Mouse (Mus musculus): ENCODE measurements around the gene Ube3c. TPM values are rescaled to one million over a fixed set of nuclear protein-coding genes. Genes with fewer than 3 reads are reported as not detected.
"Not testable (repeated sequence)": the region's sequence is repeated elsewhere in the genome, so short reads cannot be mapped to it uniquely, and the experiment has no call there.

The Ube3c gene
- polyA plus RNA-seq, 1 experiment, result 48.5 TPM

GRCm38 (mm10) chr5:29606546-29606945 is 37.5 kb downstream of the Ube3c start:
- no peaks in the 10 kb centered on the region for H3K4me1 ChIP-seq (ENCODE audit: control insufficient read depth, insufficient read depth, low read length)
- H3K27ac ChIP-seq (ENCODE audit: insufficient read depth, low read length), result no peak overlapping the region
- no peak for TF ChIP-seq POLR2A (IDR thresholded peaks at IDR 0.05; ENCODE audit: low read depth, low read length)
- TF ChIP-seq CTCF (IDR thresholded peaks at IDR 0.05; ENCODE audit: borderline replicate concordance, insufficient read depth, low read length), result no peak
- H3K4me3 ChIP-seq (ENCODE audit: insufficient read depth, low read length), result no peak overlapping the region

- H3K4me1 ChIP-seq (ENCODE audit: control insufficient read depth, insufficient read depth, low read length), result no peaks in the 10 kb centered on the region
- TF ChIP-seq POLR2A (IDR thresholded peaks at IDR 0.05; ENCODE audit: low read depth, low read length) (no peak), CTCF (IDR thresholded peaks at IDR 0.05; ENCODE audit: borderline replicate concordance, insufficient read depth, low read length) (no peak)
- no peak overlapping the region for H3K27ac ChIP-seq (ENCODE audit: insufficient read depth, low read length)
- no peak overlapping the region for H3K4me3 ChIP-seq (ENCODE audit: insufficient read depth, low read length)
Measured at GRCm38 (mm10) chr5:29625610-29626009, 56.6 kb downstream of the Ube3c start.

- TF ChIP-seq POLR2A (IDR thresholded peaks at IDR 0.05; ENCODE audit: low read depth, low read length) (no peak), CTCF (IDR thresholded peaks at IDR 0.05; ENCODE audit: borderline replicate concordance, insufficient read depth, low read length) (no peak)
- Histone ChIP-seq H3K4me1 (ENCODE audit: control insufficient read depth, insufficient read depth, low read length) (no peaks in the 10 kb centered on the region), H3K4me3 (ENCODE audit: insufficient read depth, low read length) (no peak overlapping the region), H3K27ac (ENCODE audit: insufficient read depth, low read length) (no peak overlapping the region)
Measured at GRCm38 (mm10) chr5:29629941-29630340, 60.9 kb downstream of the Ube3c start.

- Histone ChIP-seq H3K27ac (ENCODE audit: insufficient read depth, low read length) (no peak overlapping the region), H3K4me1 (ENCODE audit: control insufficient read depth, insufficient read depth, low read length) (no peaks in the 10 kb centered on the region), H3K4me3 (ENCODE audit: insufficient read depth, low read length) (no peak overlapping the region)
- TF ChIP-seq CTCF (IDR thresholded peaks at IDR 0.05; ENCODE audit: borderline replicate concordance, insufficient read depth, low read length), result no peak
- TF ChIP-seq POLR2A (IDR thresholded peaks at IDR 0.05; ENCODE audit: low read depth, low read length), result no peak
Measured at GRCm38 (mm10) chr5:29631711-29632110, 62.7 kb downstream of the Ube3c start.

- H3K4me3 ChIP-seq (ENCODE audit: insufficient read depth, low read length), result no peak overlapping the region
- no peak for TF ChIP-seq CTCF (IDR thresholded peaks at IDR 0.05; ENCODE audit: borderline replicate concordance, insufficient read depth, low read length)
- TF ChIP-seq POLR2A (IDR thresholded peaks at IDR 0.05; ENCODE audit: low read depth, low read length), result no peak
- no peak overlapping the region for H3K27ac ChIP-seq (ENCODE audit: insufficient read depth, low read length)
- no peaks in the 10 kb centered on the region for H3K4me1 ChIP-seq (ENCODE audit: control insufficient read depth, insufficient read depth, low read length)
Measured at GRCm38 (mm10) chr5:29636298-29636697, 67.3 kb downstream of the Ube3c start.

GRCm38 (mm10) chr5:29636884-29637283 is 67.8 kb downstream of the Ube3c start:
- Histone ChIP-seq H3K4me1 (ENCODE audit: control insufficient read depth, insufficient read depth, low read length) (no peaks in the 10 kb centered on the region), H3K27ac (ENCODE audit: insufficient read depth, low read length) (no peak overlapping the region), H3K4me3 (ENCODE audit: insufficient read depth, low read length) (no peak overlapping the region)
- TF ChIP-seq CTCF (IDR thresholded peaks at IDR 0.05; ENCODE audit: borderline replicate concordance, insufficient read depth, low read length), result no peak
- TF ChIP-seq POLR2A (IDR thresholded peaks at IDR 0.05; ENCODE audit: low read depth, low read length), result no peak

GRCm38 (mm10) chr5:29641124-29641884 is 72.3 kb downstream of the Ube3c start:
- Histone ChIP-seq H3K27ac (ENCODE audit: insufficient read depth, low read length) (no peak overlapping the region), H3K4me3 (ENCODE audit: insufficient read depth, low read length) (no peak overlapping the region), H3K4me1 (ENCODE audit: control insufficient read depth, insufficient read depth, low read length) (no peaks in the 10 kb centered on the region)
- TF ChIP-seq CTCF (IDR thresholded peaks at IDR 0.05; ENCODE audit: borderline replicate concordance, insufficient read depth, low read length) (no peak), POLR2A (IDR thresholded peaks at IDR 0.05; ENCODE audit: low read depth, low read length) (no peak)

GRCm38 (mm10) chr5:29651696-29652095 is 82.7 kb downstream of the Ube3c start:
- Histone ChIP-seq H3K4me3 (ENCODE audit: insufficient read depth, low read length) (no peak overlapping the region), H3K27ac (ENCODE audit: insufficient read depth, low read length) (no peak overlapping the region), H3K4me1 (ENCODE audit: control insufficient read depth, insufficient read depth, low read length) (no peaks in the 10 kb centered on the region)
- TF ChIP-seq POLR2A (IDR thresholded peaks at IDR 0.05; ENCODE audit: low read depth, low read length), result no peak
- TF ChIP-seq CTCF (IDR thresholded peaks at IDR 0.05; ENCODE audit: borderline replicate concordance, insufficient read depth, low read length), result no peak

- TF ChIP-seq POLR2A (IDR thresholded peaks at IDR 0.05; ENCODE audit: low read depth, low read length) (no peak), CTCF (IDR thresholded peaks at IDR 0.05; ENCODE audit: borderline replicate concordance, insufficient read depth, low read length) (no peak)
- no peak overlapping the region for H3K4me3 ChIP-seq (ENCODE audit: insufficient read depth, low read length)
- no peak overlapping the region for H3K27ac ChIP-seq (ENCODE audit: insufficient read depth, low read length)
- H3K4me1 ChIP-seq (ENCODE audit: control insufficient read depth, insufficient read depth, low read length), result no peaks in the 10 kb centered on the region
Measured at GRCm38 (mm10) chr5:29657590-29658339, 88.7 kb downstream of the Ube3c start.

GRCm38 (mm10) chr5:29661246-29661645 is 92.2 kb downstream of the Ube3c start:
- H3K27ac ChIP-seq (ENCODE audit: insufficient read depth, low read length); H3K4me3 ChIP-seq (ENCODE audit: insufficient read depth, low read length); H3K4me1 ChIP-seq (ENCODE audit: control insufficient read depth, insufficient read depth, low read length): not testable (repeated sequence)
